8 mouse cellular contexts compared by ENCODE assay signal in the genomic region with DNA sequence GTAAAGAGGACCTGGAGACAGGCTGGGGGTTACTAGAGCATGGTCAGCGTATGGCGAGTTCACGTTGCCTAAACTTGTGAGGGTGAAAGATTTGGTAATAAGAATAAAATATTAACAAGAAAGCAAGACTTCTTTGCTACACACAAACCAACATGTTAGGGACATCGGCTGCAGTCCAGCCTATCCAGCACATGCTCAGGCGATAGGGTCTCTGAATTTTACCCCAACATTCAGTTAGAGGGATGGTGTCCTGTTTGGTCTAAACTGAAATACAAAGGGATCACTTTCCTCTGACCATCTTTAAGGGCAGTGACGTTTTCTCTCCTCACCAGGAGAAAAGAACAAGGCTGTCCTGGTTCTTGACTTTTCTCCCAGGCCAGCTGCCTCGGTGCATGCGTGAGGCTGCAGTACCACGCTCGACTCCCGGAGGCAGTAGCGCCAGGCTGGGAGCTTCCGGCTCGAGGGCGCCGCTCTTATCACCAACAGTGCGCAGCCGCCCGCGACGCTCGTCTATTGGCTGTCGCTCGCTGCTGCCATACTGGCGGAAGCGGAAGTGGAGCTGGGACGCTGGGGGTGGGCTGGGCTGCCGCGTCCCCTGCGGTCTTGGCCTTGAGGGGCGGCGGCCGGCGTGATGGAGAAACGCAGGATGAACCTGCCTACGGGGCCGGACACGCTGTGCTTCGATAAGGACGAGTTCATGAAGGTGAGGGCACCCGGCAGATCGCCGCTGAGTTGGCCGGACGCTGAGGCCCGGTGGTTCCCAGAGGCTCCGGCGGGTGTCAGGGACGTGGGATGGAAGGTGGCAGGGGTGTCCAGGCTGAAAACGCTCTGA. TPM values are rescaled to one million over a fixed set of nuclear protein-coding genes. Genes with fewer than 3 reads are reported as not detected.
A peak's percentile ranks its signal among the peaks of the same experiment; 100 is the strongest.
DNase-seq lines count a peak whose midpoint lies in the region; ATAC-seq and TF ChIP-seq lines count a peak whose summit lies in the region.

A gene (plus strand): TSS at position 519 of the 832 bp plus-strand sequence.

- H3K27me3 ChIP-seq in MEL (ENCODE audit: control insufficient read depth in 1 of 2, insufficient read depth in 2 of 2, low read length in 2 of 2), result no peaks in the 10 kb centered on the region
- no peaks in the 10 kb centered on the region for H3K27me3 ChIP-seq in cerebellum, adult 2 months (ENCODE audit: control insufficient read depth, insufficient read depth, low read length)
- H3K27me3 ChIP-seq in forebrain, postnatal 0 days (ENCODE audit: insufficient read depth, low read length), result no peaks in the 10 kb centered on the region
- H3K27me3 ChIP-seq in lung, embryonic 15.5 days, result peaks cover 3% of the 10 kb centered on the region; the same call in 1 of the 2 replicates

- peaks cover 25% of the 10 kb centered on the region for H3K79me2 ChIP-seq in MEL (ENCODE audit: control insufficient read depth, insufficient read depth, low read length, poor library complexity)

- WGBS in cerebellum, adult 2 months, result 10% methylated on average over 50 of the region's 50 CpGs
- 14% methylated on average over 50 of the region's 50 CpGs for WGBS in forebrain, postnatal 0 days
- WGBS in lung, embryonic 15.5 days, result 10% methylated on average over 50 of the region's 50 CpGs

- H3K9ac ChIP-seq in MEL (ENCODE audit: control insufficient read depth, low read depth, low read length, poor library complexity, severe bottlenecking), result peak within 1 kb of the TSS; percentile 82
- peak within 1 kb of the TSS; percentile 77 for H3K9ac ChIP-seq in forebrain, postnatal 0 days
- H3K9ac ChIP-seq in lung, embryonic 15.5 days, result peak within 1 kb of the TSS; percentile 74

- DNase-seq in MEL (ENCODE audit: low read depth, low spot score), result peak; percentile 97
- DNase-seq in cerebellum, adult 2 months, result peak; percentile 91 to 92
- DNase-seq in forebrain, postnatal 0 days, result peak; percentile 98
- DNase-seq in heart, postnatal 4 days, result peak; percentile 93
- peak; percentile 84 to 89 for DNase-seq in layer of hippocampus, adult 8-10 months (ENCODE audit: low spot score in 2 of 2)
- peak; percentile 84 for DNase-seq in ovary, adult 18-20 months (ENCODE audit: low spot score)
- peak; percentile 95 for DNase-seq in thymus, postnatal 0 days (ENCODE audit: low spot score)

- TF ChIP-seq RAD21 in MEL (IDR thresholded peaks at IDR 0.05; ENCODE audit: low read depth, low read length), result no peak

- no peak within 1 kb of the TSS for H3K27ac ChIP-seq in MEL (ENCODE audit: control insufficient read depth, low read depth, low read length)
- H3K27ac ChIP-seq in cerebellum, adult 2 months (ENCODE audit: insufficient read depth, low read length), result peak within 1 kb of the TSS; percentile 46
- H3K27ac ChIP-seq in forebrain, postnatal 0 days (ENCODE audit: low read depth, low read length), result 0 out of 2 replicates have a peak within 1 kb of the TSS, but pooled peaks have one; percentile 30
- no peak within 1 kb of the TSS for H3K27ac ChIP-seq in lung, embryonic 15.5 days

- TF ChIP-seq CTCF in MEL (IDR thresholded peaks at IDR 0.05 in 2 of 3, conservative IDR thresholded peaks at IDR 0.05 in 1 of 3; ENCODE audit: control insufficient read depth in 1 of 3, insufficient read depth in 1 of 3, low read depth in 2 of 3, low read length in 3 of 3, poor library complexity in 1 of 3, severe bottlenecking in 1 of 3), result peak; percentile 48 to 85 (median 78)
- peak; percentile 87 for TF ChIP-seq CTCF in cerebellum, adult 2 months (IDR thresholded peaks at IDR 0.05; ENCODE audit: borderline replicate concordance, insufficient read depth, low read depth, low read length)
- TF ChIP-seq CTCF in forebrain, postnatal 0 days (IDR thresholded peaks at IDR 0.05; ENCODE audit: low read depth), result peak; percentile 96

- H3K4me2 ChIP-seq in forebrain, postnatal 0 days (ENCODE audit: low read depth), result peak within 1 kb of the TSS; percentile 65
- peak within 1 kb of the TSS; percentile 77 for H3K4me2 ChIP-seq in lung, embryonic 15.5 days

- peak within 1 kb of the TSS; percentile 89 to 91 for H3K4me3 ChIP-seq in MEL (ENCODE audit: control insufficient read depth in 1 of 2, insufficient read depth in 1 of 2, low read depth in 2 of 2, low read length in 2 of 2)
- peak within 1 kb of the TSS; percentile 96 for H3K4me3 ChIP-seq in cerebellum, adult 2 months (replicated peaks; ENCODE audit: insufficient read depth, low read depth, low read length)
- H3K4me3 ChIP-seq in forebrain, postnatal 0 days (ENCODE audit: low read depth, low read length), result peak within 1 kb of the TSS; percentile 81
- H3K4me3 ChIP-seq in lung, embryonic 15.5 days, result peak within 1 kb of the TSS; percentile 83

- peaks cover 0 to 19% of the 10 kb centered on the region in 2 experiments; a peak in 3 of 4 replicates for H3K36me3 ChIP-seq in MEL (ENCODE audit: control insufficient read depth in 1 of 2, insufficient read depth in 2 of 2, low read length in 2 of 2)
- H3K36me3 ChIP-seq in forebrain, postnatal 0 days (ENCODE audit: insufficient read depth), result 0 out of 2 replicates have a peak, but pooled peaks cover 6% of the 10 kb centered on the region
- H3K36me3 ChIP-seq in lung, embryonic 15.5 days, result peaks cover 1% of the 10 kb centered on the region

- H3K4me1 ChIP-seq in MEL (ENCODE audit: control insufficient read depth in 1 of 2, insufficient read depth in 2 of 2, low read length in 2 of 2), result peaks cover 0 to 25% of the 10 kb centered on the region in 2 experiments
- peaks cover 8% of the 10 kb centered on the region for H3K4me1 ChIP-seq in cerebellum, adult 2 months (ENCODE audit: control insufficient read depth, insufficient read depth, low read length)
- peaks cover 8% of the 10 kb centered on the region for H3K4me1 ChIP-seq in forebrain, postnatal 0 days (ENCODE audit: insufficient read depth)
- H3K4me1 ChIP-seq in lung, embryonic 15.5 days, result peaks cover 19% of the 10 kb centered on the region

- no peaks in the 10 kb centered on the region for H3K9me3 ChIP-seq in MEL (replicated peaks; ENCODE audit: insufficient read depth, low read length)
- no peaks in the 10 kb centered on the region for H3K9me3 ChIP-seq in forebrain, postnatal 0 days (ENCODE audit: low read length)
- H3K9me3 ChIP-seq in lung, embryonic 15.5 days, result no peaks in the 10 kb centered on the region

- TF ChIP-seq POLR2A in MEL (IDR thresholded peaks at IDR 0.05; ENCODE audit: control insufficient read depth in 1 of 2, insufficient read depth in 1 of 2, low read depth in 1 of 2, low read length in 2 of 2, poor library complexity in 1 of 2), result peak; percentile 85 to 87
- peak; percentile 74 for TF ChIP-seq POLR2A in cerebellum, adult 2 months (IDR thresholded peaks at IDR 0.05; ENCODE audit: borderline replicate concordance, insufficient read depth, low read length)

- ATAC-seq in forebrain, postnatal 0 days, result peak; percentile 100
- peak; percentile 99 for ATAC-seq in lung, embryonic 15.5 days (ENCODE audit: borderline replicate concordance, extremely low read depth, low FRiP score, low TSS enrichment)

- peak in 1 of 2 experiments; percentile 34; a peak in 1 of 4 replicates for TF ChIP-seq EP300 in MEL (IDR thresholded peaks at IDR 0.05; ENCODE audit: low read depth in 1 of 2, low read length in 2 of 2)

TF ChIP-seq in MEL, 35 proteins besides CTCF, POLR2A, EP300 and RAD21 (continues in another document):
- peak; percentile 99 for TF ChIP-seq ELF1 (IDR thresholded peaks at IDR 0.05; ENCODE audit: low read depth, low read length)
- no peak for TF ChIP-seq ZC3H11A (IDR thresholded peaks at IDR 0.05; ENCODE audit: low read depth, low read length)
- TF ChIP-seq RCOR1 (IDR thresholded peaks at IDR 0.05; ENCODE audit: low read depth, low read length), result no peak
- TF ChIP-seq MYB (IDR thresholded peaks at IDR 0.05; ENCODE audit: low read depth, low read length), result no peak
- TF ChIP-seq MYC (IDR thresholded peaks at IDR 0.05; ENCODE audit: low read depth, low read length), result peak; percentile 85; the same call in 1 of the 2 replicates
- TF ChIP-seq BHLHE40 (IDR thresholded peaks at IDR 0.05; ENCODE audit: borderline replicate concordance, low read depth, low read length), result no peak
- peak; percentile 59 for TF ChIP-seq USF1 (IDR thresholded peaks at IDR 0.05; ENCODE audit: low read depth, low read length)
- peak; percentile 96 for TF ChIP-seq HCFC1 (IDR thresholded peaks at IDR 0.05; ENCODE audit: low read depth, low read length)
- TF ChIP-seq TBP (IDR thresholded peaks at IDR 0.05; ENCODE audit: low read depth, low read length), result peak; percentile 78
- 0 out of 2 replicates have a peak, but pooled peaks have one; percentile 68 for TF ChIP-seq JUND (IDR thresholded peaks at IDR 0.05; ENCODE audit: low read depth, low read length)
- TF ChIP-seq NRF1 (IDR thresholded peaks at IDR 0.05; ENCODE audit: insufficient read depth, low read depth, low read length, poor library complexity, severe bottlenecking), result peak; percentile 94
- peak; percentile 81; the same call in 1 of the 2 replicates for TF ChIP-seq GABPA (IDR thresholded peaks at IDR 0.05; ENCODE audit: low read depth, low read length)
- TF ChIP-seq POLR2AphosphoS5 (IDR thresholded peaks at IDR 0.05; ENCODE audit: borderline replicate concordance, low read depth, low read length), result no peak
- TF ChIP-seq ETS1 (IDR thresholded peaks at IDR 0.05; ENCODE audit: low read depth, low read length), result peak; percentile 25; the same call in 1 of the 2 replicates
- TF ChIP-seq KAT2A (conservative IDR thresholded peaks at IDR 0.05; ENCODE audit: low read depth, low read length), result peak; percentile 84
- TF ChIP-seq TCF12 (IDR thresholded peaks at IDR 0.05; ENCODE audit: low read depth, low read length), result peak; percentile 69
- 0 out of 2 replicates have a peak, but pooled peaks have one; percentile 30 for TF ChIP-seq MAZ (IDR thresholded peaks at IDR 0.05; ENCODE audit: low read depth, low read length)
- TF ChIP-seq UBTF (IDR thresholded peaks at IDR 0.05; ENCODE audit: borderline replicate concordance, insufficient read depth, low read depth, low read length), result no peak
- TF ChIP-seq MXI1 (IDR thresholded peaks at IDR 0.05; ENCODE audit: low read depth, low read length), result peak; percentile 87
- TF ChIP-seq CHD2 (IDR thresholded peaks at IDR 0.05; ENCODE audit: low read length), result no peak

RNA-seq across cellular contexts. Expression of the gene that starts here (rescaled TPM):
- 27.8 and 37.5 TPM in 2 replicates for total RNA-seq in MEL (2012; rRNA removed)
- 10 to 100 TPM in 1 of 2 experiments, not detected in 1; 32.6 TPM for polyA plus RNA-seq in MEL (2012; ENCODE audit: insufficient read depth in 1 of 2, insufficient read length in 2 of 2, low read depth in 1 of 2, low replicate concordance in 2 of 2, missing spikeins in 1 of 2)
- 38.4 and 40.7 TPM in 2 replicates for polyA plus RNA-seq in cerebellum, adult 2 months (2012; rRNA removed)
- total RNA-seq in forebrain, postnatal 0 days (2014; rRNA removed), result 30.4 and 32.9 TPM in 2 replicates
- 13.7 and 19.3 TPM in 2 replicates for polyA plus RNA-seq in forebrain, postnatal 0 days (2015; fragmentation: Nextera tagmentation; extraction: Ambion mirVana)
- total RNA-seq in heart, postnatal 4 days (2021), result 10 to 100 TPM; 23.1 to 28.0 TPM
- 10 to 100 TPM; 42.8 to 48.9 (median 47.1) TPM for total RNA-seq in layer of hippocampus, adult 8-10 months (2022)
- 36.6 and 37.2 TPM in 2 replicates for polyA plus RNA-seq in lung, embryonic 15.5 days (2015; fragmentation: Nextera tagmentation; extraction: Ambion mirVana)
- 35.6 and 40.5 TPM in 2 replicates for polyA plus RNA-seq in thymus, postnatal 0 days (2015; fragmentation: Nextera tagmentation; extraction: Ambion mirVana)

Comparison
In these comparisons a context has a peak if more than half of its experiments do, and no peak if none do; other contexts are left out.
1. H3K27ac ChIP-seq: peak in cerebellum, adult 2 months (single experiment) and forebrain, postnatal 0 days (single experiment); none in MEL (single experiment) and lung, embryonic 15.5 days (single experiment).
2. Peak in every context shown above with its lines, with median percentiles within 50 percentile points of each other: DNase-seq, H3K4me3 ChIP-seq, H3K9ac ChIP-seq and CTCF ChIP-seq.